Comparison of ENCODE assay signal across 8 mouse cellular contexts in the genomic region with DNA sequence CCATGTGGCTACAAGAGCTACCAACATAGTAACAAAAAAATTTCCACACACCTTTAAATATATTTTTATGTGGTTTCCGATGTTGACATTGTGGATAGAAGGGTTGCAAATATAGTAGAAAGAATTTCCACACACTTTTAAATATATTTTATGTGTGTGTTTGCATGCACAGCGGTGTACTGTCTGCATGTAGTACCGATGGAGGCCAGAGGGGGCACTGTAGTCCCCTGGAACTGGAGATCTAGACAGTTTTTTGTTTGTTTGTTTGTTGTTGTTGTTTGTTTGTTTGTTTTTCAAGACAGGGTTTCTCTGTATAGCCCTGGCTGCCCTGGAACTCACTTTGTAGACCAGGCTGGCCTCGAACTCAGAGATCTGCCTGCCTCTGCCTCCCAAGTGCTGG.
DNase-seq lines count a peak whose midpoint lies in the region; ATAC-seq and TF ChIP-seq lines count a peak whose summit lies in the region.
"Not testable (repeated sequence)": the region's sequence is repeated elsewhere in the genome, so short reads cannot be mapped to it uniquely, and the experiment has no call there.

No protein-coding gene starts in this region.

- H3K36me3 ChIP-seq in MEL (ENCODE audit: control insufficient read depth in 1 of 2, insufficient read depth in 2 of 2, low read length in 2 of 2); forebrain, postnatal 0 days (ENCODE audit: insufficient read depth); hindbrain, postnatal 0 days (ENCODE audit: insufficient read depth, low read length); liver, postnatal 0 days (replicated peaks; ENCODE audit: insufficient read depth, low read length); midbrain, postnatal 0 days (ENCODE audit: insufficient read depth, low read length): not testable (repeated sequence)

- not testable (repeated sequence) for H3K4me3 ChIP-seq in MEL (ENCODE audit: control insufficient read depth in 1 of 2, insufficient read depth in 1 of 2, low read depth in 2 of 2, low read length in 2 of 2); bone marrow, adult 2 months (replicated peaks; ENCODE audit: control insufficient read depth, low read depth, low read length); forebrain, postnatal 0 days (ENCODE audit: low read depth, low read length); hindbrain, postnatal 0 days (ENCODE audit: low read length); layer of hippocampus, adult 2 months; liver, postnatal 0 days (ENCODE audit: low read depth, low read length); midbrain, postnatal 0 days (ENCODE audit: low read depth, low read length)

- not testable (repeated sequence) for H3K4me1 ChIP-seq in MEL (ENCODE audit: control insufficient read depth in 1 of 2, insufficient read depth in 2 of 2, low read length in 2 of 2); bone marrow, adult 2 months (ENCODE audit: control insufficient read depth, insufficient read depth, low read length); forebrain, postnatal 0 days (ENCODE audit: insufficient read depth); hindbrain, postnatal 0 days (ENCODE audit: insufficient read depth, low read length); liver, postnatal 0 days (ENCODE audit: insufficient read depth); midbrain, postnatal 0 days (ENCODE audit: insufficient read depth, low read length)

- H3K27me3 ChIP-seq in MEL (ENCODE audit: control insufficient read depth in 1 of 2, insufficient read depth in 2 of 2, low read length in 2 of 2); forebrain, postnatal 0 days (ENCODE audit: insufficient read depth, low read length); hindbrain, postnatal 0 days (ENCODE audit: insufficient read depth, low read length); liver, postnatal 0 days (ENCODE audit: insufficient read depth, low read length); midbrain, postnatal 0 days (ENCODE audit: insufficient read depth, low read length): not testable (repeated sequence)

- 75% methylated on average over 4 of the region's 4 CpGs for WGBS in bone marrow, adult 2 months
- 94% methylated on average over 4 of the region's 4 CpGs for WGBS in forebrain, postnatal 0 days
- WGBS in hindbrain, postnatal 0 days = 87% methylated on average over 4 of the region's 4 CpGs
- WGBS in liver, postnatal 0 days (ENCODE audit: insufficient replicate concordance) = 80% methylated on average over 4 of the region's 4 CpGs
- 94% methylated on average over 4 of the region's 4 CpGs for WGBS in midbrain, postnatal 0 days

- not testable (repeated sequence) for TF ChIP-seq RAD21 in MEL (IDR thresholded peaks at IDR 0.05; ENCODE audit: low read depth, low read length)

- not testable (repeated sequence) for H3K27ac ChIP-seq in MEL (ENCODE audit: control insufficient read depth, low read depth, low read length); bone marrow, adult 2 months (ENCODE audit: control insufficient read depth, insufficient read depth, low read depth, low read length, poor library complexity); forebrain, postnatal 0 days (ENCODE audit: low read depth, low read length); hindbrain, postnatal 0 days; layer of hippocampus, adult 2 months; liver, postnatal 0 days (ENCODE audit: low read depth); midbrain, postnatal 0 days (ENCODE audit: low read depth, low read length)

- TF ChIP-seq POLR2A in MEL (IDR thresholded peaks at IDR 0.05; ENCODE audit: control insufficient read depth in 1 of 2, insufficient read depth in 1 of 2, low read depth in 1 of 2, low read length in 2 of 2, poor library complexity in 1 of 2); bone marrow, adult 2 months (IDR thresholded peaks at IDR 0.05; ENCODE audit: borderline replicate concordance, control insufficient read depth, low read depth, low read length): not testable (repeated sequence)

- TF ChIP-seq CTCF in MEL (IDR thresholded peaks at IDR 0.05 in 2 of 3, conservative IDR thresholded peaks at IDR 0.05 in 1 of 3; ENCODE audit: control insufficient read depth in 1 of 3, insufficient read depth in 1 of 3, low read depth in 2 of 3, low read length in 3 of 3, poor library complexity in 1 of 3, severe bottlenecking in 1 of 3) = peak; percentile 8 to 31 (median 31); a peak in 5 of 6 replicates
- 0 out of 2 replicates have a peak, but pooled peaks have one; percentile 7 for TF ChIP-seq CTCF in bone marrow, adult 2 months (IDR thresholded peaks at IDR 0.05; ENCODE audit: control insufficient read depth, insufficient read depth, low read length)
- TF ChIP-seq CTCF in forebrain, postnatal 0 days (IDR thresholded peaks at IDR 0.05; ENCODE audit: low read depth) = peak; percentile 19; the same call in 1 of the 2 replicates
- peak; percentile 50 for TF ChIP-seq CTCF in hindbrain, postnatal 0 days (IDR thresholded peaks at IDR 0.05; ENCODE audit: low read depth)
- TF ChIP-seq CTCF in layer of hippocampus, adult 2 months (conservative IDR thresholded peaks at IDR 0.05) = peak; percentile 63
- TF ChIP-seq CTCF in liver, postnatal 0 days (IDR thresholded peaks at IDR 0.05; ENCODE audit: low read depth) = peak; percentile 37
- peak; percentile 47 for TF ChIP-seq CTCF in midbrain, postnatal 0 days (IDR thresholded peaks at IDR 0.05)

- ATAC-seq in forebrain, postnatal 0 days; hindbrain, postnatal 0 days; liver, postnatal 0 days; midbrain, postnatal 0 days (ENCODE audit: low FRiP score): not testable (repeated sequence)

- not testable (repeated sequence) for H3K9me3 ChIP-seq in MEL (replicated peaks; ENCODE audit: insufficient read depth, low read length); forebrain, postnatal 0 days (ENCODE audit: low read length); hindbrain, postnatal 0 days (ENCODE audit: low read length); liver, postnatal 0 days (ENCODE audit: low read length); midbrain, postnatal 0 days (ENCODE audit: low read length)

- not testable (repeated sequence) for TF ChIP-seq EP300 in MEL (IDR thresholded peaks at IDR 0.05; ENCODE audit: low read depth in 1 of 2, low read length in 2 of 2); liver, postnatal 0 days (IDR thresholded peaks at IDR 0.05; ENCODE audit: low read depth)

- H3K4me2 ChIP-seq in forebrain, postnatal 0 days (ENCODE audit: low read depth); hindbrain, postnatal 0 days (ENCODE audit: low read depth, low read length); liver, postnatal 0 days (ENCODE audit: low read depth, low read length); midbrain, postnatal 0 days (ENCODE audit: low read depth, low read length, poor library complexity, severe bottlenecking): not testable (repeated sequence)

- H3K79me2 ChIP-seq in MEL (ENCODE audit: control insufficient read depth, insufficient read depth, low read length, poor library complexity) = not testable (repeated sequence)

- DNase-seq in MEL (ENCODE audit: low read depth, low spot score); forebrain, postnatal 0 days; hindbrain, postnatal 0 days (ENCODE audit: low spot score); layer of hippocampus, adult 2 months (ENCODE audit: low spot score in 2 of 2); liver, postnatal 0 days; midbrain, postnatal 0 days (ENCODE audit: low spot score): not testable (repeated sequence)
- peak; percentile 16 for DNase-seq in thymus, postnatal 4 days

- not testable (repeated sequence) for H3K9ac ChIP-seq in MEL (ENCODE audit: control insufficient read depth, low read depth, low read length, poor library complexity, severe bottlenecking); forebrain, postnatal 0 days; hindbrain, postnatal 0 days (replicated peaks; ENCODE audit: low read length); liver, postnatal 0 days (replicated peaks); midbrain, postnatal 0 days (replicated peaks; ENCODE audit: low read length, poor library complexity, severe bottlenecking)

Comparison
In these comparisons a context has a peak if more than half of its experiments do, and no peak if none do; other contexts are left out.
1. CTCF ChIP-seq: peak in every context shown above with its lines; median percentile 63 in layer of hippocampus, adult 2 months; 50 in hindbrain, postnatal 0 days; 47 in midbrain, postnatal 0 days; 37 in liver, postnatal 0 days; 31 in MEL; 19 in forebrain, postnatal 0 days; 7 in bone marrow, adult 2 months.